Mouse (Mus musculus): ENCODE results near the gene Car3. TPM values are rescaled to one million over a fixed set of nuclear protein-coding genes. Genes with fewer than 3 reads are reported as not detected.

Gene Car3
- total and polyA plus RNA-seq, 2 experiments from 2014 or later, result 2.7 to 13.2 TPM

GRCm38 (mm10) chr3:14876325-14876918, 13.1 kb downstream of the Car3 start:
- 52% methylated on average over 9 of the region's 9 CpGs for WGBS
- no peak overlapping the region for H3K4me3 ChIP-seq (ENCODE audit: low read depth, low read length)
- no peak overlapping the region for H3K4me2 ChIP-seq (ENCODE audit: low read depth, low read length)
- no peaks in the 10 kb centered on the region for H3K9me3 ChIP-seq (replicated peaks; ENCODE audit: control insufficient read depth, low read length)
- no peaks in the 10 kb centered on the region for H3K36me3 ChIP-seq (replicated peaks; ENCODE audit: control insufficient read depth, insufficient read depth, low read length)
- H3K4me1 ChIP-seq (ENCODE audit: control insufficient read depth, insufficient read depth), result peaks cover 4% of the 10 kb centered on the region; the same call in 1 of the 2 replicates
- no peaks in the 10 kb centered on the region for H3K27me3 ChIP-seq (ENCODE audit: control insufficient read depth, insufficient read depth, low read length)
- H3K9ac ChIP-seq (replicated peaks; ENCODE audit: low read depth, low read length), result no peak overlapping the region
- TF ChIP-seq CTCF (IDR thresholded peaks at IDR 0.05; ENCODE audit: low read depth) (no peak), EP300 (IDR thresholded peaks at IDR 0.05; ENCODE audit: low read depth) (no peak)
- no peak overlapping the region for H3K27ac ChIP-seq (ENCODE audit: low read depth)
- ATAC-seq (ENCODE audit: insufficient read depth, low read depth) (no peak), DNase-seq (ENCODE audit: low spot score) (no peak)

GRCm38 (mm10) chr3:14877251-14877909, 14.1 kb downstream of the Car3 start:
- DNase-seq (ENCODE audit: low spot score), result no peak
- no peak overlapping the region for H3K4me3 ChIP-seq (ENCODE audit: low read depth, low read length)
- 46% methylated on average over 7 of the region's 7 CpGs for WGBS
- H3K36me3 ChIP-seq (replicated peaks; ENCODE audit: control insufficient read depth, insufficient read depth, low read length), result no peaks in the 10 kb centered on the region
- TF ChIP-seq EP300 (IDR thresholded peaks at IDR 0.05; ENCODE audit: low read depth) (no peak), CTCF (IDR thresholded peaks at IDR 0.05; ENCODE audit: low read depth) (no peak)
- H3K27me3 ChIP-seq (ENCODE audit: control insufficient read depth, insufficient read depth, low read length), result no peaks in the 10 kb centered on the region
- H3K9ac ChIP-seq (replicated peaks; ENCODE audit: low read depth, low read length), result no peak overlapping the region
- H3K4me1 ChIP-seq (ENCODE audit: control insufficient read depth, insufficient read depth), result peaks cover 4% of the 10 kb centered on the region; the same call in 1 of the 2 replicates
- no peak overlapping the region for H3K4me2 ChIP-seq (ENCODE audit: low read depth, low read length)
- no peaks in the 10 kb centered on the region for H3K9me3 ChIP-seq (replicated peaks; ENCODE audit: control insufficient read depth, low read length)
- no peak for ATAC-seq (ENCODE audit: insufficient read depth, low read depth)
- H3K27ac ChIP-seq (ENCODE audit: low read depth), result no peak overlapping the region

DNA sequence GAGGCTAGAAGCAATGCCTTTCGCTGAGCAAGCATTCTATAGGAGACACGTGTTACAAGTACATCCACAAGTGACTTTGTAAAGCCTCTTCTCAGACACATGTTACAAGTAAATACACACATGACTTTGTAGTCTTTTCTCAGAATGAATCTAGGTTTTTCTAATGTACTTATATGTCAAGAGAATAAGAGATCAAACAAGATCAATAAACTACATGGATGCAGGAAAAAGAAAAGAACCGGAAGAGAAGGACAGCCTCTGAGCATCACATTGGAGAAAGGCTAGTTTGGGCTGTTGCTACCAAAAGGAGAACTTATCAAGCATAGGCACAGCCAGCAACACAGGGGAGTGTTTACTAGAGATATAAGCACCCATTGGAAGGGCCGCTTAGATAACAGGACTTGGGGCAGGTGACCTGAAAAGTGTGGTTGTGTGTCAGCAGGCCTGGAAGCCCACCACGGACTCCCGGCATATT, 15.5 kb downstream of the Car3 start:
- Histone ChIP-seq H3K36me3 (replicated peaks; ENCODE audit: control insufficient read depth, insufficient read depth, low read length) (no peaks in the 10 kb centered on the region), H3K27ac (ENCODE audit: low read depth) (no peak overlapping the region), H3K27me3 (ENCODE audit: control insufficient read depth, insufficient read depth, low read length) (no peaks in the 10 kb centered on the region), H3K4me3 (ENCODE audit: low read depth, low read length) (no peak overlapping the region), H3K4me2 (ENCODE audit: low read depth, low read length) (no peak overlapping the region), H3K9me3 (replicated peaks; ENCODE audit: control insufficient read depth, low read length) (no peaks in the 10 kb centered on the region), H3K9ac (replicated peaks; ENCODE audit: low read depth, low read length) (no peak overlapping the region), H3K4me1 (ENCODE audit: control insufficient read depth, insufficient read depth) (peaks cover 4% of the 10 kb centered on the region; the same call in 1 of the 2 replicates)
- DNase-seq (ENCODE audit: low spot score) (no peak), ATAC-seq (ENCODE audit: insufficient read depth, low read depth) (no peak)
- WGBS, result 53% methylated on average over 6 of the region's 6 CpGs
- TF ChIP-seq CTCF (IDR thresholded peaks at IDR 0.05; ENCODE audit: low read depth) (no peak), EP300 (IDR thresholded peaks at IDR 0.05; ENCODE audit: low read depth) (no peak)

- no peak for TF ChIP-seq CTCF (IDR thresholded peaks at IDR 0.05; ENCODE audit: low read depth)
- TF ChIP-seq EP300 (IDR thresholded peaks at IDR 0.05; ENCODE audit: low read depth), result no peak
- Histone ChIP-seq H3K27ac (ENCODE audit: low read depth) (no peak overlapping the region), H3K4me2 (ENCODE audit: low read depth, low read length) (no peak overlapping the region), H3K9me3 (replicated peaks; ENCODE audit: control insufficient read depth, low read length) (no peaks in the 10 kb centered on the region), H3K36me3 (replicated peaks; ENCODE audit: control insufficient read depth, insufficient read depth, low read length) (no peaks in the 10 kb centered on the region), H3K27me3 (ENCODE audit: control insufficient read depth, insufficient read depth, low read length) (no peaks in the 10 kb centered on the region), H3K4me1 (ENCODE audit: control insufficient read depth, insufficient read depth) (peaks cover 4% of the 10 kb centered on the region; the same call in 1 of the 2 replicates), H3K9ac (replicated peaks; ENCODE audit: low read depth, low read length) (no peak overlapping the region), H3K4me3 (ENCODE audit: low read depth, low read length) (no peak overlapping the region)
- 67% methylated on average over 3 of the region's 3 CpGs for WGBS
- no peak for DNase-seq (ENCODE audit: low spot score)
- no peak for ATAC-seq (ENCODE audit: insufficient read depth, low read depth)
These were observed 16.0 kb downstream of the Car3 start for GRCm38 (mm10) chr3:14879293-14879692.

DNA sequence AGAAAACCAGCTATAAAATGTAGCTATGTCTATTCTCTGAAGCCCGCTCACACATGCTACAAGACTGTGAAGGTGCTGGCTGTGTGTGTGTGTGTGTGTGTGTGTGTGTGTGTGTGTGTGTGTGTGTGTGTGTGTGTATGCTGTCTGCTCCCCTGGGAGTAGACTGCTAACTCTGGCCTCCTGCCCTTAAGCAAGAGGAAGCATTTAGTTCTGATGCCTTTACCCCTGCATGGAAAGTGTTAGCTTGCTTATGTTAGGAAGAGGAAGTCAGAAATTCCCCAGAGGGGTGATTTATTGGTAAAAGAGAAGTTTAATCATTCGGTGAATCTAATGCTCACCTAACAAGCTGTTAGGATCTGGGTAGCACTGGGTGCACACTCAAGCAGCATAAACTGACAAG, 17.0 kb downstream of the Car3 start:
- H3K36me3 ChIP-seq (replicated peaks; ENCODE audit: control insufficient read depth, insufficient read depth, low read length), result no peaks in the 10 kb centered on the region
- peaks cover 4% of the 10 kb centered on the region; the same call in 1 of the 2 replicates for H3K4me1 ChIP-seq (ENCODE audit: control insufficient read depth, insufficient read depth)
- 61% methylated on average over 2 of the region's 2 CpGs for WGBS
- TF ChIP-seq CTCF (IDR thresholded peaks at IDR 0.05; ENCODE audit: low read depth) (no peak), EP300 (IDR thresholded peaks at IDR 0.05; ENCODE audit: low read depth) (no peak)
- DNase-seq (ENCODE audit: low spot score) (no peak), ATAC-seq (ENCODE audit: insufficient read depth, low read depth) (no peak)
- no peaks in the 10 kb centered on the region for H3K27me3 ChIP-seq (ENCODE audit: control insufficient read depth, insufficient read depth, low read length)
- H3K4me3 ChIP-seq (ENCODE audit: low read depth, low read length), result no peak overlapping the region
- no peak overlapping the region for H3K4me2 ChIP-seq (ENCODE audit: low read depth, low read length)
- H3K9ac ChIP-seq (replicated peaks; ENCODE audit: low read depth, low read length), result no peak overlapping the region
- no peaks in the 10 kb centered on the region for H3K9me3 ChIP-seq (replicated peaks; ENCODE audit: control insufficient read depth, low read length)
- no peak overlapping the region for H3K27ac ChIP-seq (ENCODE audit: low read depth)

Data from heart, postnatal 0 days (tissue).